Mouse (Mus musculus): ENCODE results near the gene Ccsap.

DNA sequence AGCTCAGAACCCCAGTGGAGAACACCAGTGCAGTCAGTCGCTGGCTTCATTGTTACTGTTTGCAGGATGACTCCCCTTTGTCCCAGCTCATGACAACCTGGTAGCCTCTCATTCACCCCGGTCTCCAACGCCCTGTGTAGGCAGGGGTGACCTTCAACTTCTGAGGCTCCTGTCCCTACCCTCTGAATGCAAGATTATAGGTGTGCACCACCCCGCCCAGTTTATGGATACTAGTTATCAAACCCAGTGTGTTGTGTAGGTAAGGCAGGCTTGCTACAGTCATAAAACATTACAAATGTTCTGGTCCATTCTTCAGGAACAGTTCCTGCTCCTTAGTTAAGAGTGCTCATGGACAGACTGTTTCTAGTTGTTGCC lies 46.1 kb downstream of the Ccsap start:
- TF ChIP-seq CTCF (IDR thresholded peaks at IDR 0.05; ENCODE audit: borderline replicate concordance, insufficient read depth, low read length) (no peak), POLR2A (IDR thresholded peaks at IDR 0.05; ENCODE audit: low read depth, low read length) (no peak)

Data from embryonic fibroblast, embryonic 13.5 days (primary cell).